Mouse (Mus musculus): ENCODE results near the gene Gm21149.
"Not testable (repeated sequence)": the region's sequence is repeated elsewhere in the genome, so short reads cannot be mapped to it uniquely, and the experiment has no call there.

Gene Gm21149

GRCm38 (mm10) chr5:15476423-15476822, at the start of gene Gm21149:
Gm21149 (minus strand) TSS chr5:15476523.
- in situ Hi-C loops (cut with MboI; ENCODE audit: unreplicated experiment in 2 of 2), result not testable (repeated sequence)

GRCm38 (mm10) chr5:15522470-15522869, 46.1 kb upstream of the Gm21149 start:
- in situ Hi-C loops (cut with MboI; ENCODE audit: unreplicated experiment in 2 of 2), result not testable (repeated sequence)

GRCm38 (mm10) chr5:15522028-15522427, 45.7 kb upstream of the Gm21149 start:
- in situ Hi-C loops (cut with MboI; ENCODE audit: unreplicated experiment in 2 of 2), result not testable (repeated sequence)

- in situ Hi-C loops (cut with MboI; ENCODE audit: unreplicated experiment in 2 of 2), result not testable (repeated sequence)
These were observed 44.1 kb upstream of the Gm21149 start for GRCm38 (mm10) chr5:15520418-15520817.

GRCm38 (mm10) chr5:15517150-15517549, 40.8 kb upstream of the Gm21149 start:
- in situ Hi-C loops (cut with MboI; ENCODE audit: unreplicated experiment in 2 of 2), result not testable (repeated sequence)

- in situ Hi-C loops (cut with MboI; ENCODE audit: unreplicated experiment in 2 of 2), result not testable (repeated sequence)
These were observed 35.9 kb upstream of the Gm21149 start for GRCm38 (mm10) chr5:15512236-15512635.

- in situ Hi-C loops (cut with MboI; ENCODE audit: unreplicated experiment in 2 of 2), result not testable (repeated sequence)
These were observed 33.6 kb upstream of the Gm21149 start for GRCm38 (mm10) chr5:15509911-15510310.

- in situ Hi-C loops (cut with MboI; ENCODE audit: unreplicated experiment in 2 of 2), result not testable (repeated sequence)
These were observed 32.4 kb upstream of the Gm21149 start for GRCm38 (mm10) chr5:15508460-15509451.

- in situ Hi-C loops (cut with MboI; ENCODE audit: unreplicated experiment in 2 of 2), result not testable (repeated sequence)
These were observed 31.6 kb upstream of the Gm21149 start for GRCm38 (mm10) chr5:15507757-15508459.

GRCm38 (mm10) chr5:15507309-15507619, 30.9 kb upstream of the Gm21149 start:
- in situ Hi-C loops (cut with MboI; ENCODE audit: unreplicated experiment in 2 of 2), result no loop called here

- in situ Hi-C loops (cut with MboI; ENCODE audit: unreplicated experiment in 2 of 2), result no loop called here
These were observed 30.4 kb upstream of the Gm21149 start for GRCm38 (mm10) chr5:15506575-15507308.

- in situ Hi-C loops (cut with MboI; ENCODE audit: unreplicated experiment in 2 of 2), result not testable (repeated sequence)
These were observed 22.6 kb upstream of the Gm21149 start for GRCm38 (mm10) chr5:15498774-15499400.

GRCm38 (mm10) chr5:15498350-15498749, 22.0 kb upstream of the Gm21149 start:
- in situ Hi-C loops (cut with MboI; ENCODE audit: unreplicated experiment in 2 of 2), result not testable (repeated sequence)

- in situ Hi-C loops (cut with MboI; ENCODE audit: unreplicated experiment in 2 of 2), result not testable (repeated sequence)
These were observed 14.6 kb upstream of the Gm21149 start for GRCm38 (mm10) chr5:15490934-15491333.

- in situ Hi-C loops (cut with MboI; ENCODE audit: unreplicated experiment in 2 of 2), result no loop called here
These were observed 12.4 kb upstream of the Gm21149 start for GRCm38 (mm10) chr5:15488743-15489142.

- in situ Hi-C loops (cut with MboI; ENCODE audit: unreplicated experiment in 2 of 2), result not testable (repeated sequence)
These were observed 8.3 kb upstream of the Gm21149 start for GRCm38 (mm10) chr5:15484616-15485015.

- in situ Hi-C loops (cut with MboI; ENCODE audit: unreplicated experiment in 2 of 2), result not testable (repeated sequence)
These were observed 7.3 kb upstream of the Gm21149 start for GRCm38 (mm10) chr5:15483576-15483975.

GRCm38 (mm10) chr5:15482815-15483214, 6.5 kb upstream of the Gm21149 start:
- in situ Hi-C loops (cut with MboI; ENCODE audit: unreplicated experiment in 2 of 2), result not testable (repeated sequence)

- in situ Hi-C loops (cut with MboI; ENCODE audit: unreplicated experiment in 2 of 2), result not testable (repeated sequence)
These were observed 6.2 kb downstream of the Gm21149 start for GRCm38 (mm10) chr5:15470141-15470540.

- in situ Hi-C loops (cut with MboI; ENCODE audit: unreplicated experiment in 2 of 2), result not testable (repeated sequence)
These were observed 8.6 kb downstream of the Gm21149 start for GRCm38 (mm10) chr5:15467768-15468167.
